Mouse (Mus musculus) liver, embryonic 12.5 days (tissue): ENCODE measurements around the gene Pdia3. TPM values are rescaled to one million over a fixed set of nuclear protein-coding genes. Genes with fewer than 3 reads are reported as not detected.

Experiments
- ATAC-seq: fragments of 200-750 bp; cut with Nextera tagmentation; 2 replicates; pipeline ENCODE4 v1.8.0; 2017; ENCODE audit warnings: moderate number of reproducible peaks, mild to moderate bottlenecking, moderate library complexity
- H3K27ac ChIP-seq: fragments of 300-500 bp; sonication (generic); 2 replicates; pipeline ENCODE4 v1.5.1; 2016; ENCODE audit warnings: mild to moderate bottlenecking
- H3K27me3 ChIP-seq: fragments of 300-500 bp; sonication (generic); replicated peaks from 2 replicates; pipeline ENCODE4 v1.6.1; 2016; ENCODE audit warnings: mild to moderate bottlenecking, moderate library complexity
- H3K36me3 ChIP-seq: fragments of 300-500 bp; sonication (generic); 2 replicates; pipeline ENCODE4 v1.6.1; 2016; ENCODE audit warnings: mild to moderate bottlenecking, moderate library complexity
- H3K4me1 ChIP-seq: fragments of 300-500 bp; sonication (generic); 2 replicates; pipeline ENCODE4 v1.6.1; 2016
- H3K4me2 ChIP-seq: fragments of 300-500 bp; sonication (generic); 2 replicates; pipeline ENCODE4 v1.6.1; 2016; ENCODE audit warnings: mild to moderate bottlenecking, moderate library complexity
- H3K4me3 ChIP-seq: fragments of 300-500 bp; sonication (generic); 2 replicates; pipeline ENCODE4 v1.5.1; 2016; ENCODE audit warnings: mild to moderate bottlenecking, moderate library complexity
- H3K9ac ChIP-seq: fragments of 300-500 bp; sonication (generic); 2 replicates; pipeline ENCODE4 v1.6.1; 2016; ENCODE audit warnings: mild to moderate bottlenecking, moderate library complexity
- H3K9me3 ChIP-seq: fragments of 300-500 bp; sonication (generic); replicated peaks from 2 replicates; pipeline ENCODE4 v1.6.1; 2016; ENCODE audit warnings: mild to moderate bottlenecking, moderate library complexity
- WGBS: fragments of 180-500 bp; shearing (Covaris S2); methylation state at CpG from one replicate; pipeline ENCODE4 v1.1.7; 2016; ENCODE audit not compliant: insufficient replicate concordance; 5-methylcytosine and 5-hydroxymethylcytosine counted together
- polyA plus RNA-seq: library from polyadenylated mRNA; unstranded; fragments of >200 nt; fragmentation: Nextera tagmentation; extraction: Ambion mirVana; gene quantifications from 2 replicates; pipeline ENCODE4 v1.2.1, GENCODE M21; 2016

Gene Pdia3
- polyA plus RNA-seq, 1 experiment from 2014 or later: 364 TPM

DNA sequence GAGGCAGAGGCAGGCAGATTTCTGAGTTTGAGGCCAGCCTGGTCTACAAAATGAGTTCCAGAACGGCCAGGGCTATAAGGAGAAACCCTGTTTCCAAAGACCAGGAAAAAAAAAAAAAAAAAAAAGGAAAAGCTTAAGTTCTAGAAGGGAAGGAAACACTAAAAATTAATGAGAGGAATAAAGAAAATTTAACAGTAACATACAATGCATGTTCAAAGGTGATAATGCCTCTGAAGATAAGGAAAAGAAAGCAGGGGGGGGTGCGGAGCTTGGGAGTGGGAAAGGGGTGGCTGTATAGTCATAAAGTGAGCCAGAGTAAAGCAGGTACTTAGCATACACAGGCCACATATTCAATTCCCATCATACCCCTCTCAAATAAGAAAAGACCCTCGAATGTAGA is 31.5 kb downstream of the Pdia3 start:
- Histone ChIP-seq H3K4me1 (peaks cover 38% of the 10 kb centered on the region), H3K27ac (no peak overlapping the region), H3K9ac (no peak overlapping the region), H3K27me3 (peaks cover 34% of the 10 kb centered on the region), H3K9me3 (no peaks in the 10 kb centered on the region), H3K36me3 (no peaks in the 10 kb centered on the region), H3K4me2 (no peak overlapping the region), H3K4me3 (no peak overlapping the region)
- ATAC-seq: no peak
- 51% methylated on average over 3 of the region's 3 CpGs for WGBS

DNA sequence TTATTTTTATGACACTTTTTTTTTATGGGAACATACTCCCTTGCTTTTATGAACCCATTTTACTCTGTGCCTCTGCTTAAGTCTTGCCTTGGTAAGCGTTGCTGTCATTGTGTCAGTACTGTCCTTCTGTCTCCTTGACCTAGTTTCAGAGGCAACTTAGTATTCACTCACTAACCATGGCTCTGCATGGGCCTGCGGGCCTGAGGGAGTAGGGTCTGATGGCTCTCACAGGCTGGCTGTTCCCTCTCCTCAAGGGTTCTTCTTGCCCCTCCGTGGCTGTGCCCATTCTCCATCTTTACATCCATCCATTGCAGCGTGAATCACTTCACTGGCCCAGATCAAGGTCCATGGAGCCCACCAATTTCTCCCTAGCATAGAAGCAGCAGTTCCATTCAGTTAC is 32.9 kb downstream of the Pdia3 start:
- no peak for ATAC-seq
- no peak overlapping the region for H3K4me3 ChIP-seq
- WGBS: 70% methylated on average over 4 of the region's 4 CpGs
- peaks cover 51% of the 10 kb centered on the region for H3K4me1 ChIP-seq
- no peak overlapping the region for H3K27ac ChIP-seq
- H3K9me3 ChIP-seq: no peaks in the 10 kb centered on the region
- H3K9ac ChIP-seq: no peak overlapping the region
- H3K27me3 ChIP-seq: peaks cover 23% of the 10 kb centered on the region
- H3K36me3 ChIP-seq: peaks cover 7% of the 10 kb centered on the region
- no peak overlapping the region for H3K4me2 ChIP-seq

DNA sequence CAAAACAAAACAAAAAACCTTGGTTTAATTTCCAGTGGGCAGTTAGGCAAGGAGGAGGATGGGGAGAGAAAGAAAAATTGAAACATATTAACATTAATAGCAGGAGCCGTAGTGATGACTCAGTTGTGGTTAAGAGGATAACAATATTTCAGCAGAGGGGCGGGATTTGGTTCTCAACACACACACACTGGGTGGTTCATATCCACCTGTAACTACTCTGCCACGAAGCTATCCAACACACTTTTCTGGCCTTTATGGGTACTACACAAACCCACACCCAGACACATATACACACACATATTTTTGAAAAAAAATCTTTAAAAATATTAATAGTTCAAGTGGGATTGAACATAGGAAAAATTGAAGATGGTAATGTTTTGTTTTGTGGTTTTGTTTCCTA is 33.4 kb downstream of the Pdia3 start:
- H3K27me3 ChIP-seq: peaks cover 18% of the 10 kb centered on the region
- 44% methylated on average over 3 of the region's 3 CpGs for WGBS

DNA sequence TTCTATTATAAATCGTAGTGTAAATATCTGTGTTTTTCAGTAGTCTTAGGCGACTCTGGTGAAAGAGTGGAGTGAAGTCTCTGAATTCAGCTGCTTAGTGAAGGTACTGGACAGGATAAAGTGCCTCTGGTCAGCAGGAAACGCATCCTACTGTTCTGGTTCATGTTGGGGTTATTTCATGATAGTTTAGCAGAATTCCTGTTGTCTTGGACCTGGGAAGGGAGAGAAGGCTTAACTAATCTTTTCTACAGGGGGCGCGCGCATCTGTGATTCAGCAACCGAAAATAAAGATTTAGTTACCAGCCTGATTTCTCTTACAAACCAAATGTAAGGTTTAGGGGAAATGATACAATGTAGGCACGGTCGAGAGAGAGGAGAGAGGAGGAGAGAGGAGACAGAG is 34.6 kb downstream of the Pdia3 start:
- peak overlapping the region; percentile 93 for H3K4me2 ChIP-seq
- WGBS: 18% methylated on average over 9 of the region's 9 CpGs
- H3K9ac ChIP-seq: peak overlapping the region; percentile 69
- H3K4me3 ChIP-seq: peak overlapping the region; percentile 98
- H3K9me3 ChIP-seq: no peaks in the 10 kb centered on the region
- peaks cover 20% of the 10 kb centered on the region for H3K36me3 ChIP-seq
- peaks cover 44% of the 10 kb centered on the region for H3K4me1 ChIP-seq
- H3K27ac ChIP-seq: peak overlapping the region; percentile 88
- H3K27me3 ChIP-seq: peaks cover 11% of the 10 kb centered on the region; the same call in 1 of the 2 replicates
- no peak for ATAC-seq

More for the DNA sequence above, 33.4 kb downstream of the Pdia3 start:
- Histone ChIP-seq H3K4me3 (no peak overlapping the region), H3K36me3 (peaks cover 9% of the 10 kb centered on the region), H3K4me1 (peaks cover 48% of the 10 kb centered on the region), H3K9ac (no peak overlapping the region), H3K4me2 (no peak overlapping the region), H3K27ac (no peak overlapping the region), H3K9me3 (no peaks in the 10 kb centered on the region)
- no peak for ATAC-seq

DNA sequence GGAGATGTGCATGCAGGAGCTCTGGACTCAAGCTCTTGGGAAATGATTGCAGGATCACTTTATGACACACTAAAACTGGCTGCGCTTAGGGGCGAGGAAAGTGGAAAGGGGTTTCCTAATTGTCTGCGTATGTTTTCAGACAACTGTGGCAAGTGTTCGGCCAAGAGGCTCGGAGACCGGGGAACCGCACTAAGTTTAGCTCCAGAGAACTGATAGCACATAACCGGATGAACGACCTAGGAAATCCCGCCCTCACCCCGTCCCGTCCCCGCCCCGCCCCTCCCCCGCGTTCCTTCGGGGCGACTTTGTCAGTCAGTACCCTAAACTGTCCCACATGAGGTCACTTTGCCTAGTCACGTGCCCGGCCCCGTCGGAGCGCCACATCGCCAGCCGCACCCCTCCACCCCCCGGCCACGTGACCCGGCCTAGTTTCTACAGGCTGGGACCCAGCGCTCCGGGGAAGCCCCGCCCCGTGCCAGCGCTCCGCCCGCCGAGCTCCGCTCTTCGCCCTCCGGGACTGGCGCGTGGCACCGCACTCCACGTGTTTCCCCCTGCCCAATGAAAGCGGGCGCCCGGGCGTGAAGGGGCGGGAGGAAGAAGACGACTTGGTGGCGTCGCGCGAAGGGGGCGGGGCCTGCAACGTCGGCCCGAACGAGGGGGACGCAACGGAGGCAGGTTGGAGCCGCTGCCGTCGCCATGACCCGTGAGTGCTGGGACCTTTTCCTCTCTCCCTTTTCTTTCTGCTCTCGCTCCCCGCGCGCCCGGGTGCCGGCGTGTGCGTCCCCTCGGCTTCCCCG is 35.4 kb downstream of the Pdia3 start, which contains the start of gene Serf2:
Serf2 (plus strand) TSS at position 457 of the 797 bp plus-strand sequence.
- ATAC-seq: peak; percentile 97
- H3K4me1 ChIP-seq: peaks cover 41% of the 10 kb centered on the region
- peak within 1 kb of the TSS; percentile 88 for H3K27ac ChIP-seq
- H3K4me2 ChIP-seq: peak within 1 kb of the TSS; percentile 93
- peak within 1 kb of the TSS; percentile 98 for H3K4me3 ChIP-seq
- peak within 1 kb of the TSS; percentile 99 for H3K9ac ChIP-seq
- peaks cover 28% of the 10 kb centered on the region for H3K36me3 ChIP-seq
- H3K9me3 ChIP-seq: no peaks in the 10 kb centered on the region
- 3% methylated on average over 72 of the region's 74 CpGs for WGBS
- peaks cover 5% of the 10 kb centered on the region; the same call in 1 of the 2 replicates for H3K27me3 ChIP-seq

DNA sequence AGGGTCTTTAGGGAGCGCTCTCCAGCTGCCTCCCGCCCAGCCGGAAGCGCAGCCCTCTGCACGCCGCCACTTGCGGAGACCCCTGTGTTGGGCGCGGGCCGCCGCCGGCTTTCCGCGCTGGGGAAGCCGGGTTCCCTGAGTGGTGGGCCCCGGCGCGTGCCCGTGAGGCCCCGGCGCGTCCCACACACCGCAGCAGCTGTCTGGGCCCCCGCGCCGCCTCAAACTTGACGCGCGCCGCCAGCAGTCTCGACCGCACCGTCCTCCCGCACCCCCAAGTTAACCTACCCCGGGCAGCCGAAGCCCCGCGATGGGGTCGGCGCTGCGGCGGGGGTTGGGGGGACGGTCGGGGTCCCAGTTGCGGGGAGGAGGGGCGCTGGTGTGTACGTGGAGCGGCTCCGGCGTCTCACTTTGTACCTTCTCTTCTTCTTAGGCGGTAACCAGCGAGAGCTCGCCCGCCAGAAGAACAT is 36.0 kb downstream of the Pdia3 start:
- Histone ChIP-seq H3K27ac (peak overlapping the region; percentile 88), H3K9me3 (no peaks in the 10 kb centered on the region), H3K36me3 (peaks cover 32% of the 10 kb centered on the region), H3K4me3 (peak overlapping the region; percentile 98), H3K4me2 (peak overlapping the region; percentile 93), H3K9ac (peak overlapping the region; percentile 99), H3K4me1 (peaks cover 41% of the 10 kb centered on the region), H3K27me3 (no peaks in the 10 kb centered on the region)
- ATAC-seq: peak; percentile 13
- WGBS: under 1% methylated on average over 54 of the region's 54 CpGs

DNA sequence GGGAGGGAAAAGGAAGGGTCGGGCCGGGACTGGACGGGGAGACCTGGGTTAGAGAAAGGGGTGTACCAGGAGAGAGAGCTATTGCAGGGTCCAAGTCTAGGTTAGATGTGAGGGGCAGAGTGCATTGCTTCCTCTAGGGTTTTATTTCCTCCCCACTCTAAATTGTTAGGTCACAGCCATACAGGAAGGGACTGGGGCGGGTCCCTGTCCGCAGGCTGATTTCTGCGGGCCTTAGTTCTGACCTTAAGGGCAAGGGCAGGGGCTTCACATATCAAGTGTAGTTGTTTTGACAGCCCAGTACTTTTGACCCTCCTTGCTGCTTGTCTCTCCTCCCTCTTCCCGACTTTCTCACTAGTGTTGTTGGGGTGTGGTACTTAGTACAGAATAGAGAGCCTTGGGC is 36.5 kb downstream of the Pdia3 start:
- Histone ChIP-seq H3K9ac (peak overlapping the region; percentile 99), H3K4me3 (peak overlapping the region; percentile 98), H3K9me3 (no peaks in the 10 kb centered on the region), H3K36me3 (peaks cover 36% of the 10 kb centered on the region), H3K27ac (peak overlapping the region; percentile 88), H3K27me3 (no peaks in the 10 kb centered on the region), H3K4me1 (peaks cover 41% of the 10 kb centered on the region), H3K4me2 (peak overlapping the region; percentile 93)
- WGBS: 0% methylated on average over 7 of the region's 7 CpGs
- ATAC-seq: no peak

DNA sequence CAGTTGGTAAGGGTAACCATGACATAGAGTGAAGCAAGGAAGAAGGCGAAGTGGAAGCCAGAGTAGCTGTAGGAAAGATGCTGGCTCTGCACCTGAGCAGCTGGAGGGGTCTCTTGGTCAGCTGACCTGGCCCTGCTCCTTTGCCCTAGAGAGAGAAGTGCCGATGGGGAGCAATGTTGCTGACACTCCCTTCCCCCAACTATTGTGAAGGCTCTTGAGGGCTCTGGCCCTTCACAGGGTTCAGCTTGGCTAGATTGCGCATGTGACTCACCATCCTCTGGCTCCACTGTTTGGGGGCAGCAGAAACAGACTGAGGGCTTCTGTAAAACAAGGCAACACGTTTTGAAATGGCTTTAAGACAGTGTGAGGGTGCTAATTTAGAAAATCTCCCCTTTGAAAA is 38.8 kb downstream of the Pdia3 start:
- H3K9me3 ChIP-seq: no peaks in the 10 kb centered on the region
- no peaks in the 10 kb centered on the region for H3K27me3 ChIP-seq
- no peak overlapping the region for H3K4me3 ChIP-seq
- 70% methylated on average over 4 of the region's 4 CpGs for WGBS
- H3K27ac ChIP-seq: no peak overlapping the region
- H3K4me2 ChIP-seq: no peak overlapping the region
- ATAC-seq: no peak
- peaks cover 51% of the 10 kb centered on the region for H3K4me1 ChIP-seq
- H3K36me3 ChIP-seq: peaks cover 40% of the 10 kb centered on the region
- no peak overlapping the region for H3K9ac ChIP-seq

DNA sequence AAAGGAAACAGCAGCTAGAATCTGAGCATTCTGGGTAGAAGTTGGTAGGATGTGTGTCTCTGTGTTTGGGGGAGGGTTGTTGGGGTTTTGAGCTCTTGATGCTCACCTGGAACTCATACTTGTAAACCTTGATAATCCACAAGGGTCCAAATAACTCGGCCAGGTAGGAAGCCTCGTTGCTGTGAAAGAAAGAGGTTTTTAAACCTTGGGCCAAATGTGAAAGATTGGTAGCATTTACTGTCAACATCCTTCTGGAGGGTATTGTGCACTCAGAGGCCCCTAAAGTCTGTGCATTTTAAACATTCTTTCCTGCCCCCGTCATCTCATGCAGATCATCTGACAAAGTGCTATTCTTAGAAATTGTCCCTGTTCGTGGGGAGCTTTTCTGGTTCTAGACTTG is 39.4 kb downstream of the Pdia3 start, which contains the start of gene Hypk:
Hypk (plus strand) TSS at position 301 of the 400 bp plus-strand sequence.
- 75% methylated on average over 4 of the region's 4 CpGs for WGBS
- peaks cover 40% of the 10 kb centered on the region for H3K36me3 ChIP-seq
- H3K4me3 ChIP-seq: no peak within 1 kb of the TSS
- ATAC-seq: no peak
- no peaks in the 10 kb centered on the region for H3K9me3 ChIP-seq
- H3K27me3 ChIP-seq: no peaks in the 10 kb centered on the region
- H3K4me1 ChIP-seq: peaks cover 49% of the 10 kb centered on the region
- no peak within 1 kb of the TSS for H3K9ac ChIP-seq
- no peak within 1 kb of the TSS for H3K4me2 ChIP-seq
- 0 out of 2 replicates have a peak within 1 kb of the TSS, but pooled peaks have one; percentile 12 for H3K27ac ChIP-seq

DNA sequence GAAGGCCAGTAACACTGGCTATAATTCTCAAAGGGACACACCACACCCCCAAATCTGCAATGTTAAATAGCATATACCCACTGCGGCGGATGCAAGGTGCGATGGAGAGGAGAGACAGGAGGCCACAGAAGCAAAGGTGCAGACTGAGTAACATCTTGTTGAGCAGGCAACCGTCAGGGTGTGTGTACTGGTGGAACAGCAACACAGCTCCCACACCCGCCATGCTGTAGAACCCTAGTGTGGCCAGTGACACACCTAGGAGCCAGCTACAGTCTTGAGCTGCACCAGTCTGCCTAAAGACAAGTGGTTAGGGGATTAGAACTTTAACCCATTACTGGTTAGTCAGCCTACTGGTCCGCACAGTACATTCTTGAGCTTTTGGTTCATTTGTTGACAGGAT is 40.3 kb downstream of the Pdia3 start:
- 0 out of 2 replicates have a peak overlapping the region, but pooled peaks have one; percentile 12 for H3K27ac ChIP-seq
- H3K4me3 ChIP-seq: no peak overlapping the region
- H3K27me3 ChIP-seq: no peaks in the 10 kb centered on the region
- H3K4me2 ChIP-seq: no peak overlapping the region
- ATAC-seq: no peak
- H3K9me3 ChIP-seq: no peaks in the 10 kb centered on the region
- peaks cover 48% of the 10 kb centered on the region for H3K4me1 ChIP-seq
- H3K36me3 ChIP-seq: peaks cover 47% of the 10 kb centered on the region
- 72% methylated on average over 6 of the region's 6 CpGs for WGBS
- no peak overlapping the region for H3K9ac ChIP-seq

DNA sequence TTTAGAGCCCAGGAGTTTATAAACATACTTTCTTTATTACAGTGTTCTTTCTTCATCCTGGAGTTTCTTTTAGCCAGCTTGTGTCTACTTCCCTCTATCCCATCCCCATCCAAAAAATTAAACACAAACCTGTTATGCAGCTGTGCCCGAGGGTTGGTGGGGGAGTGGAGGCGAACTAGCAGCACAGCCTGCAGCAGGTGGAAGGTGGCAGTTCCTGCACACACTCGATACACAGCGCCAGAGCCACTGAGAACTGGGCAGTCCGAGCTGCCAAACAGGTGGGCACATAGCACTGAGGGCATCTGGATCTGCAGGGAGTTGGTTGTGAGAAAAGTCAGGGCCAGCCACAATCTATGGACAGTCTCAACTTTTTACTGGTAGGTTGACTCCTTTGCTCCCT is 42.0 kb downstream of the Pdia3 start:
- no peak for ATAC-seq
- H3K36me3 ChIP-seq: peaks cover 63% of the 10 kb centered on the region
- peaks cover 41% of the 10 kb centered on the region for H3K4me1 ChIP-seq

More for the DNA sequence above, 42.0 kb downstream of the Pdia3 start:
- H3K27me3 ChIP-seq: no peaks in the 10 kb centered on the region
- no peak overlapping the region for H3K9ac ChIP-seq
- H3K4me2 ChIP-seq: no peak overlapping the region
- no peaks in the 10 kb centered on the region for H3K9me3 ChIP-seq
- H3K27ac ChIP-seq: 0 out of 2 replicates have a peak overlapping the region, but pooled peaks have one; percentile 30
- no peak overlapping the region for H3K4me3 ChIP-seq
- WGBS: 70% methylated on average over 5 of the region's 5 CpGs
